Mouse (Mus musculus) heart, embryonic 16.5 days (tissue): ENCODE measurements around the gene Jun. TPM values are rescaled to one million over a fixed set of nuclear protein-coding genes. Genes with fewer than 3 reads are reported as not detected.

Experiments
- ATAC-seq: fragments of 200-750 bp; cut with Nextera tagmentation; replicated peaks from 2 replicates; pipeline ENCODE4 v1.8.0; 2017; ENCODE audit warnings: moderate number of reproducible peaks; ENCODE audit not compliant: insufficient read depth, low FRiP score; ENCODE audit errors: extremely low read depth
- H3K27ac ChIP-seq: fragments of 300-500 bp; sonication (generic); 2 replicates; pipeline ENCODE4 v1.5.1; 2014; ENCODE audit warnings: mild to moderate bottlenecking, low read length, control low read depth, moderate library complexity
- H3K27me3 ChIP-seq: fragments of 300-500 bp; sonication (generic); 2 replicates; pipeline ENCODE4 v1.6.1; 2014; ENCODE audit warnings: low read length, mixed read lengths; ENCODE audit not compliant: control insufficient read depth, insufficient read depth
- H3K36me3 ChIP-seq: fragments of 300-500 bp; sonication (generic); 2 replicates; pipeline ENCODE4 v1.6.1; 2014; ENCODE audit not compliant: control insufficient read depth, insufficient read depth
- H3K4me1 ChIP-seq: fragments of 300-500 bp; sonication (generic); 2 replicates; pipeline ENCODE4 v1.6.1; 2014; ENCODE audit warnings: low read length, mixed read lengths; ENCODE audit not compliant: control insufficient read depth, insufficient read depth
- H3K4me2 ChIP-seq: fragments of 300-500 bp; sonication (generic); 2 replicates; pipeline ENCODE4 v1.6.1; 2014; ENCODE audit warnings: low read depth, mild to moderate bottlenecking, control low read depth, low read length
- H3K4me3 ChIP-seq: fragments of 300-500 bp; sonication (generic); 2 replicates; pipeline ENCODE4 v1.5.1; 2014; ENCODE audit warnings: mild to moderate bottlenecking, control low read depth, low read length
- H3K9ac ChIP-seq: fragments of 300-500 bp; sonication (generic); 2 replicates; pipeline ENCODE4 v1.6.1; 2014; ENCODE audit warnings: low read length, control low read depth
- H3K9me3 ChIP-seq: fragments of 300-500 bp; sonication (generic); replicated peaks from 2 replicates; pipeline ENCODE4 v1.6.1; 2016; ENCODE audit warnings: low read length; ENCODE audit not compliant: control insufficient read depth
- WGBS: fragments of 180-500 bp; shearing (Covaris S2); extraction: QIAGEN DNeasy Blood & Tissue Kit; methylation state at CpG from one replicate; pipeline ENCODE4 v1.1.7; 2014; 5-methylcytosine and 5-hydroxymethylcytosine counted together
- polyA plus RNA-seq: library from polyadenylated mRNA; unstranded; fragments of >200 nt; fragmentation: Nextera tagmentation; extraction: Ambion mirVana; gene quantifications from 2 replicates; pipeline ENCODE4 v1.2.1, GENCODE M21; 2015

Jun gene
- polyA plus RNA-seq = 72.0 and 81.5 TPM in 2 replicates

DNA sequence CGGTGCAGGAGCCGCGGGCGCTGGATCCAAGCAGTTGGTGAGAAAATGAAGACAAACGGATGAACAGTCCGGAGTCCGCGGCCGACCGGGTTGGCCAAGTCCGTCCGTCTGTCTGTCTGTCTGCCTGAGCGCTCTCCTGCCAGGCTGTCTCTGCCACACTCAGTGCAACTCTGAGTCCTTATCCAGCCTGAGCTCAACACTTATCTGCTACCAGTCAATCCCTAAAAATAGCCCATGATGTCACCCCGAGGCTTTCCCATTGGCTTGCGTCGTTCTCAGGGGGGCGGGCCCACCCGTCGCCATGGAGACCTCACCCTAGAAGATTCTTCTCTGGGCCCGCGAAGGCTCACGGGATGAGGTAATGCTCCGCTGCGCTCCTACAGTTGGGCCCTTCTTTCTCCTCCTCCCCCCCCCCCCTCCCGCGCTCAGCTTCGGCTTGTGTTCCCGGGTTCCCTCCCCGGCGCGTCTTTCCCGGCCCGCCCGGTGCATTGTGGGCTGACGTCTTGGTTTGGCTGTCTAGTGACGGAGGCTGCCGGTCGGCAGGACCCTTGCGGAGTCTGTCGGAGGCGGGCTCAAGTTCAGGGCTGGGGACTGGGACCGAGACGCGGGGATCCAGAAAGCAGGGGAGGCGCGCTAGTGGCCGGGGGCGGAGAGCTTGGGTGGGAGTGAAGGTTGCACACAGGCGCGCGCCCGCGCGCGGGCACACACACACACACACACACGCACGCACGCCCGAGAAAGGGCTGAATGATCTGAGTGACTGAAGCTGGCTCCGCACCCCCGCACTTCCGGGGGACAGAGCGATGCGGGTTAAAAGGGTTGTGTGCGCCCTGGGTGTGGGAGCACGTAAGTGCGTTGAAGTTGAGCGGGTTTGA is at the start of gene Jun:
Jun (minus strand) TSS at position 198 of the 875 bp plus-strand sequence.
- H3K9me3 ChIP-seq = no peaks in the 10 kb centered on the region
- H3K4me2 ChIP-seq = peak within 1 kb of the TSS; percentile 89
- peaks cover 20% of the 10 kb centered on the region for H3K4me1 ChIP-seq
- peak within 1 kb of the TSS; percentile 97 for H3K9ac ChIP-seq
- H3K4me3 ChIP-seq = peak within 1 kb of the TSS; percentile 91
- H3K36me3 ChIP-seq = no peaks in the 10 kb centered on the region
- H3K27ac ChIP-seq = peak within 1 kb of the TSS; percentile 100
- WGBS = 0% methylated on average over 68 of the region's 68 CpGs
- no peaks in the 10 kb centered on the region for H3K27me3 ChIP-seq
- ATAC-seq = peak; percentile 90

DNA sequence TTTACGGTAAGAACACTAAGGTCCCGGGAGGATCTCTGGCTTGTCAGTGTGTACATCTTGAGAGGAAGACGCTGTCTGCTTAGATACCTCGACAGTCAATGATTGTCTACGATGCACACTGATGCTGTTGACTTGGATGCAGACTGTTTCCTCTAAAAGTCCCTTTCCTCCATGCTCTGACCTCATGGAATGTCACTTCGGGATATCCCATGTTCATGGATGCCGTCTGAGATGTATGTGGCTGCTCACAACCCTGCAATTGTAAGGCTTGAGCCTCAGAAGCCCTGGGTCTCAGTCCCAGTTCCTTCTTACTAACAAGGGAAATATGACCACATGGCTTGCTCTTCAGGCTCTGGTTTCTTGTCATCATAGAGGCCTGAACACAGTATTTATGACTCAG is 49.7 kb upstream of the Jun start:
- no peak for ATAC-seq
- no peak overlapping the region for H3K4me3 ChIP-seq
- no peaks in the 10 kb centered on the region for H3K27me3 ChIP-seq
- H3K36me3 ChIP-seq = no peaks in the 10 kb centered on the region
- no peak overlapping the region for H3K9ac ChIP-seq
- H3K9me3 ChIP-seq = no peaks in the 10 kb centered on the region
- 94% methylated on average over 7 of the region's 7 CpGs for WGBS
- peaks cover 5% of the 10 kb centered on the region for H3K4me1 ChIP-seq
- H3K27ac ChIP-seq = no peak overlapping the region
- H3K4me2 ChIP-seq = no peak overlapping the region

DNA sequence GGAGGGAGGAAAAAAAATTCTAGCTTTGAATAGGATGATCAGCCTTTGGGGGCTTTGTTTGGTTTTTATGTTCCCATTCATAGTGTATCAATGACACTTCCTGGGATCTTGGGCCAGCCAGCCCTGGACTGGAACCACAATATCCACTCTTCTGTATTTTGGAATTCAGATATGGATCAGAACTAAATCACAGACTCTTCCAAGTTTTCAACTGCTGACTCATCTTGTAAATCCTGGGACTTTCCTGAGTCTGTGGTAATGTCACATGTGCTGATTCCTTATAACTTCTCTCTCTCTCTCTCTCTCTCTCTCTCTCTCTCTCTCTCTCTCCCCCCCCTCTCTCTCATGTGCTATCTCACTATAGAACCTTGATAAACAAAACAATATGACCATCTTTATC is 48.7 kb upstream of the Jun start:
- H3K9ac ChIP-seq = no peak overlapping the region
- no peak for ATAC-seq
- H3K27me3 ChIP-seq = no peaks in the 10 kb centered on the region
- H3K4me3 ChIP-seq = no peak overlapping the region
- no peaks in the 10 kb centered on the region for H3K9me3 ChIP-seq
- no peak overlapping the region for H3K27ac ChIP-seq
- H3K4me1 ChIP-seq = peaks cover 2% of the 10 kb centered on the region
- H3K36me3 ChIP-seq = no peaks in the 10 kb centered on the region
- H3K4me2 ChIP-seq = no peak overlapping the region

DNA sequence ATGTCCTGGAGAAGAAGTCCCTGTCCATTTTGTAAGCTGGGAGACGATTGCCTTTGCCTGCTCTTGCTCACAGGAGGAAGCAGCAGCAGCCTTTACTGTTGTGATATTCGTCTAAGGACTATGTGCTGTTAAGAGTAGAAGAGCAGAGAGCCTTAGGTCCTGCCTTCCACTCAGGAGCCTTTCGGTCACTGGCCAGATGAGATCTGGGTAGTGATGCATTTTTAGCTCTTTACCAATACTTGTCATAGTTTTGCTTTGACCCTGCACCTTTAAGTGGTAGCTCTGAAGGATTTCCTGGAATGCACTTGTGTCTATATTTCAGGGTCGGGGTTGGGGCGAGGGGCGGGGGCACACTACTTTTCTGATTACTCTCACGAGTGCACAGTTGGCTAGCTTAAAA is 47.4 kb upstream of the Jun start:
- Histone ChIP-seq H3K36me3 (no peaks in the 10 kb centered on the region), H3K4me1 (no peaks in the 10 kb centered on the region), H3K9me3 (no peaks in the 10 kb centered on the region), H3K27me3 (no peaks in the 10 kb centered on the region), H3K4me2 (no peak overlapping the region), H3K9ac (no peak overlapping the region), H3K4me3 (no peak overlapping the region), H3K27ac (no peak overlapping the region)
- ATAC-seq = no peak
- 38% methylated on average over 7 of the region's 7 CpGs for WGBS

DNA sequence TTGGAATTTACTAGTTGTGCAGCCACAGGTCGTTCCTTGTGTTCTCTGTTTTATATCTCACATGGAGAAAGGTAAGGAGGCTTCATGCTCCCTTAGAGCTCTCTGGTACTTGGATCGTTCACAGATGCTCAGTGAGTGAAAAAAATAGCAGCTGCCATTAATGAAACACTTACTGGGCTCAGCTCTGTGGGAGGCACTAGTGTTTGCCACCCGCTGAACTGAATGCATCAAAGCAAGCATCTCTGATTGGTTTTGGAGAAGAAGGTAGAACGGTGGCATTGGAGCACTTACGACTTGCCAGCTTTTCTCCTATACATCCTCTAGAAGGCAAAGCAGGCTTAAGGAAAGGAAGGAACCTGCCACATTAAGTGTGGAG is 46.7 kb upstream of the Jun start:
- Histone ChIP-seq H3K4me3 (no peak overlapping the region), H3K27ac (no peak overlapping the region), H3K4me1 (peaks cover 3% of the 10 kb centered on the region), H3K9me3 (no peaks in the 10 kb centered on the region), H3K9ac (no peak overlapping the region), H3K27me3 (no peaks in the 10 kb centered on the region), H3K36me3 (no peaks in the 10 kb centered on the region), H3K4me2 (no peak overlapping the region)
- 72% methylated on average over 5 of the region's 5 CpGs for WGBS
- ATAC-seq = no peak

DNA sequence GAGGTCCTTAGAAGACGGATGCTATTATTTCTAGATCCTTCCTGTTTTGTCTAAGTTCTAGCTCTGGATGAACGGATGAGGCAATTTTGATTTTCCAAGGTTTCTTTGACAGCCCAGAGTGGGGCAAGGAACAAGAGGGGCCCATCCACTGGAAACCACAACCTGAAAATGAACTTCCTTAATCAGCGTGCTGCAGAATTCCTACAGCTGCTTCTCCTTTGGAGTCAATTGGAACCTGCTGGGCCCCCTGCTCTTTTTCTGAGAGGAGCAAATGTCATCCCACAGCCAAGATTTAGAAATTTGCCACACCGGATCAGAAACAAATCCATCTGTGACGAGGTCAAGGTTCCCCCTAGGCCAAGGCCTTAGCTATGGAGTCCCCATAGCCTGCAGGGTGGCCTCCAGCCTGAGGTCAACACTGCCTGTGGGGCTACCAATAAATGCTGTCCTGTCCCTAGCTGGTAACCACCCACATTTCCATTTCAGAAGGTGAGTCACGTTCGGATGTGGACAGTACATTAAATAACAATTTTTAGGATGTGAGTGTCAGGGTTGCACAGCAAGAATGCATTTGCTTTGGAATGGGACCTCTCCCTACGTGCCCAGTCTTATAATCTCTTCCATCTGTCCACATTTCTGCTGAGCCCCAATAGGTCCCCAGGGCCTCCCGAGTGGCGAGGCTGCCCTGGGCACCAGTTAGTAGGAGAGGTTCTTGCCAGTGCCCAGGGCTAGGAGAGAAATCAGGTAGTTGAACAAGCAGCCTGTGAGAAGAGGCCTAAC is 46.1 kb upstream of the Jun start:
- peaks cover 4% of the 10 kb centered on the region for H3K4me1 ChIP-seq
- no peak for ATAC-seq
- WGBS = 75% methylated on average over 10 of the region's 10 CpGs
- no peaks in the 10 kb centered on the region for H3K27me3 ChIP-seq
- no peaks in the 10 kb centered on the region for H3K9me3 ChIP-seq
- no peak overlapping the region for H3K27ac ChIP-seq
- H3K36me3 ChIP-seq = no peaks in the 10 kb centered on the region
- no peak overlapping the region for H3K9ac ChIP-seq
- no peak overlapping the region for H3K4me2 ChIP-seq
- no peak overlapping the region for H3K4me3 ChIP-seq

DNA sequence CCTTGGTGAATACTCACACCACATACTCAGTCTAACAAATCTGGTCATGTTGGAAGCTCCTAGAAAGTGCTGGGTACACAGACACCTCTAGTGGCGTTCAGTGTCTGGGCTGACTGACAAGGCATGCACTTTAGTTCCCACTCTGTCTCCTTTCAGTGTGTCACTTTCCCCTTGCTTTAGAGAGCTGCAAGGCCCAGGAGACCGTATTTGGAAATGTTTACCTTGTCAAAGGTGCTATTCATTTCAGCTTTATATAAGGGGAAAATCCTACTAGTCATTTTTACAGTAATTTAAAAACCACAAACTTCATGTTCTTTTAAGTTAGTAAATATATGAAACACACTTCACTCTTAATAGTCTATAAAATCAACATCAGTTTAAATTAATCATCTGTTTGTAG is 44.7 kb upstream of the Jun start:
- H3K4me1 ChIP-seq = peaks cover 4% of the 10 kb centered on the region

DNA sequence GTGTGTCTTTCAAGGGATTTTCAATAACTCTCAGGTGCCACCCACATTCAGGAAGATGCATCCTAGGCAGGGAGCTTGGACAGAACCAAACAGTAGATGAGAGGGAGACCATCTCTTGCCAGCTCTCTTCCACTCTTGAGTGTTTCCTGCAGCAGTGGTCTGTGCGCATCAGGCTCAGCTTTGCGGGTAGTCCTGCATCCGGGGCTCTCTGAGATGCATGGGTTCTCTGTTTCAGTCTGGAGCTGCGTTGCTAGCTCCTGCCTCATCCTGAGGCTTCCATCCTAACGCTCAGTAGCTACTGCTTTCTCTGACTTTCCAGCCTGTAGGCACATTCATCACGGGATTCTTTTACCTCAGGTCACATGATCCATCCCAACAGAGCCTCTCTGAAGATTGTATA is 43.9 kb upstream of the Jun start:
- H3K36me3 ChIP-seq = no peaks in the 10 kb centered on the region
- H3K27ac ChIP-seq = no peak overlapping the region
- ATAC-seq = no peak
- 82% methylated on average over 6 of the region's 6 CpGs for WGBS
- H3K4me1 ChIP-seq = peaks cover 4% of the 10 kb centered on the region
- H3K9ac ChIP-seq = no peak overlapping the region
- no peaks in the 10 kb centered on the region for H3K9me3 ChIP-seq
- no peak overlapping the region for H3K4me2 ChIP-seq
- no peaks in the 10 kb centered on the region for H3K27me3 ChIP-seq
- H3K4me3 ChIP-seq = no peak overlapping the region

More for the DNA sequence above, 44.7 kb upstream of the Jun start:
- 60% methylated on average over 2 of the region's 2 CpGs for WGBS
- ATAC-seq = no peak
- Histone ChIP-seq H3K4me2 (no peak overlapping the region), H3K9me3 (no peaks in the 10 kb centered on the region), H3K27me3 (no peaks in the 10 kb centered on the region), H3K27ac (no peak overlapping the region), H3K36me3 (no peaks in the 10 kb centered on the region), H3K4me3 (no peak overlapping the region), H3K9ac (no peak overlapping the region)

DNA sequence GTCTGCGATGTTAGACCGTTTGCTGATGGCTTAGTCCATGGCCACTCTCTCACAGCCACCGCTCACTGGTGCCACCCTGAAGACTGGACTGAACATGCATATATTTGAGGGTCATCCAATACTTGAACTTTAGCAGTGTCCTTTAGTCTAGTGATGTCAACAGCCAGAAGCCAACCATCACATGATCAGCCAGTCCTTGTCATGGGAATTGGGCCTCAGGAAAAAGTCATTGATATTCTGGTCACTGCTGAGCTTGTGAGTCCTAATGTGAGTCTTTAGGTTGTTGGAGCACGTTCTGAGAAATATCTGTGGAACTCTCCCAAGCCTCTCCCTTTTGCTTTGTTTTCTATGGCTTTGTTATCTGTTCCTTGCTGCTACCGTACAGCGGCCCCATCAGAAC is 43.3 kb upstream of the Jun start:
- Histone ChIP-seq H3K27ac (no peak overlapping the region), H3K36me3 (no peaks in the 10 kb centered on the region), H3K4me1 (peaks cover 4% of the 10 kb centered on the region), H3K9me3 (no peaks in the 10 kb centered on the region), H3K9ac (no peak overlapping the region), H3K4me3 (no peak overlapping the region), H3K27me3 (no peaks in the 10 kb centered on the region), H3K4me2 (no peak overlapping the region)
- ATAC-seq = no peak
- 88% methylated on average over 6 of the region's 6 CpGs for WGBS
